Mouse (Mus musculus) left cerebral cortex, adult 9 months (tissue): Measurements from ENCODE around the gene Tfip11.

Source experiments
- DNase-seq, 2 experiments: peaks; one replicate each; pipeline ENCODE4 v3.0.0; 2022; ENCODE audit warnings: low spot score in 2 of 2

The Tfip11 gene

GRCm38 (mm10) chr5:112320936-112321335 is 5.2 kb upstream of the Tfip11 start:
- peak; percentile 86 to 92 for DNase-seq

GRCm38 (mm10) chr5:112321376-112321775 is 4.8 kb upstream of the Tfip11 start:
- no peak for DNase-seq

GRCm38 (mm10) chr5:112323246-112323645 is 2.9 kb upstream of the Tfip11 start:
- no peak for DNase-seq

GRCm38 (mm10) chr5:112324637-112325545 is 1.3 kb upstream of the Tfip11 start:
- DNase-seq: no peak

- no peak for DNase-seq
Observed at GRCm38 (mm10) chr5:112326446-112327009, 370 bp downstream of the Tfip11 start.

GRCm38 (mm10) chr5:112327854-112328253 is 1.7 kb downstream of the Tfip11 start:
- DNase-seq: no peak

- no peak for DNase-seq
Observed at GRCm38 (mm10) chr5:112329805-112330564, 3.8 kb downstream of the Tfip11 start.

- peak in 1 of 2 experiments; percentile 53 for DNase-seq
Observed at GRCm38 (mm10) chr5:112335473-112335872, 9.3 kb downstream of the Tfip11 start.

GRCm38 (mm10) chr5:112337004-112337403 is 10.8 kb downstream of the Tfip11 start:
- no peak for DNase-seq

GRCm38 (mm10) chr5:112339215-112339614 is 13.1 kb downstream of the Tfip11 start:
- DNase-seq: no peak

GRCm38 (mm10) chr5:112342463-112343204 is 16.5 kb downstream of the Tfip11 start, which contains the start of the genes Srrd and Hps4:
Srrd (minus strand) TSS chr5:112343040.
Hps4 (plus strand) TSS chr5:112343083.
- DNase-seq: peak in 1 of 2 experiments; percentile 87

- peak in 1 of 2 experiments; percentile 35 for DNase-seq
Observed at GRCm38 (mm10) chr5:112343205-112343595, 17.0 kb downstream of the Tfip11 start.

- DNase-seq: peak in 1 of 2 experiments; percentile 81
Observed at GRCm38 (mm10) chr5:112344092-112344960, 18.2 kb downstream of the Tfip11 start.

- DNase-seq: no peak
Observed at GRCm38 (mm10) chr5:112346211-112346965, 20.2 kb downstream of the Tfip11 start.

- no peak for DNase-seq
Observed at GRCm38 (mm10) chr5:112349169-112349568, 23.0 kb downstream of the Tfip11 start.

GRCm38 (mm10) chr5:112355493-112355892 is 29.3 kb downstream of the Tfip11 start:
- no peak for DNase-seq

GRCm38 (mm10) chr5:112355910-112356309 is 29.8 kb downstream of the Tfip11 start, which contains the start of gene Gm6583:
Gm6583 (minus strand) TSS chr5:112356033.
- DNase-seq: no peak

GRCm38 (mm10) chr5:112356322-112356721 is 30.2 kb downstream of the Tfip11 start:
- no peak for DNase-seq

GRCm38 (mm10) chr5:112359520-112359919 is 33.4 kb downstream of the Tfip11 start:
- no peak for DNase-seq

- DNase-seq: no peak
Observed at GRCm38 (mm10) chr5:112360077-112360476, 33.9 kb downstream of the Tfip11 start.
